Mouse (Mus musculus) stomach, embryonic 15.5 days (tissue): ENCODE measurements at regions not wholly inside any gene's neighbourhood (a gene's known extent, or its start where the extent isn't known, plus 50 kb on each side); places are given as distances from the start of the nearest gene placed in this dataset.

ENCODE experiments used
- ATAC-seq: fragments of 200-750 bp; cut with Nextera tagmentation; 2 replicates; pipeline ENCODE4 v1.8.0; 2017; ENCODE audit warnings: low read depth, moderate number of reproducible peaks, moderate TSS enrichment; ENCODE audit not compliant: insufficient read depth, low FRiP score
- H3K27ac ChIP-seq: fragments of 300-500 bp; sonication (generic); 2 replicates; pipeline ENCODE4 v1.5.1; 2015; ENCODE audit warnings: mild to moderate bottlenecking, inconsistent platforms
- H3K27me3 ChIP-seq: fragments of 300-500 bp; sonication (generic); replicated peaks from 2 replicates; pipeline ENCODE4 v1.6.1; 2015; ENCODE audit warnings: inconsistent platforms
- H3K36me3 ChIP-seq: fragments of 300-500 bp; sonication (generic); 2 replicates; pipeline ENCODE4 v1.6.1; 2015; ENCODE audit warnings: inconsistent platforms
- H3K4me1 ChIP-seq: fragments of 300-500 bp; sonication (generic); 2 replicates; pipeline ENCODE4 v1.6.1; 2015; ENCODE audit warnings: inconsistent platforms
- H3K4me2 ChIP-seq: fragments of 300-500 bp; sonication (generic); 2 replicates; pipeline ENCODE4 v1.6.1; 2015; ENCODE audit warnings: mild to moderate bottlenecking, inconsistent platforms
- H3K4me3 ChIP-seq: fragments of 300-500 bp; sonication (generic); replicated peaks from 2 replicates; pipeline ENCODE4 v1.5.1; 2015; ENCODE audit warnings: inconsistent platforms
- H3K9ac ChIP-seq: fragments of 300-500 bp; sonication (generic); 2 replicates; pipeline ENCODE4 v1.6.1; 2015; ENCODE audit warnings: inconsistent platforms
- H3K9me3 ChIP-seq: fragments of 300-500 bp; sonication (generic); 2 replicates; pipeline ENCODE4 v1.6.1; 2016; ENCODE audit warnings: inconsistent platforms
- WGBS: fragments of 180-500 bp; shearing (Covaris S2); methylation state at CpG from one replicate; pipeline ENCODE4 v1.1.7; 2015; 5-methylcytosine and 5-hydroxymethylcytosine counted together

GRCm38 (mm10) chr10:109479941-109480340 lies 469.2 kb upstream of the Syt1 start:
- Histone ChIP-seq H3K9me3 (no peaks in the 10 kb centered on the region), H3K4me2 (no peak overlapping the region), H3K4me3 (no peak overlapping the region), H3K27ac (no peak overlapping the region), H3K9ac (no peak overlapping the region), H3K4me1 (no peaks in the 10 kb centered on the region), H3K27me3 (no peaks in the 10 kb centered on the region), H3K36me3 (no peaks in the 10 kb centered on the region)
- 77% methylated on average over 5 of the region's 5 CpGs for WGBS
- ATAC-seq, result no peak

GRCm38 (mm10) chr10:109466516-109466915 lies 455.7 kb upstream of the Syt1 start:
- Histone ChIP-seq H3K27me3 (no peaks in the 10 kb centered on the region), H3K4me2 (no peak overlapping the region), H3K9ac (no peak overlapping the region), H3K36me3 (no peaks in the 10 kb centered on the region), H3K4me1 (no peaks in the 10 kb centered on the region), H3K27ac (no peak overlapping the region), H3K9me3 (no peaks in the 10 kb centered on the region), H3K4me3 (no peak overlapping the region)
- ATAC-seq, result no peak
- 72% methylated on average over 3 of the region's 3 CpGs for WGBS

- no peaks in the 10 kb centered on the region for H3K9me3 ChIP-seq
- no peak overlapping the region for H3K27ac ChIP-seq
- H3K36me3 ChIP-seq, result no peaks in the 10 kb centered on the region
- H3K27me3 ChIP-seq, result no peaks in the 10 kb centered on the region
- H3K4me2 ChIP-seq, result no peak overlapping the region
- no peak overlapping the region for H3K9ac ChIP-seq
- no peak for ATAC-seq
- 65% methylated on average over 4 of the region's 4 CpGs for WGBS
- no peak overlapping the region for H3K4me3 ChIP-seq
- no peaks in the 10 kb centered on the region for H3K4me1 ChIP-seq
Measured at GRCm38 (mm10) chr10:109431112-109431511, 420.3 kb upstream of the Syt1 start.

- 87% methylated on average over 3 of the region's 3 CpGs for WGBS
- no peak overlapping the region for H3K27ac ChIP-seq
Measured at GRCm38 (mm10) chr10:109427878-109428277, 417.1 kb upstream of the Syt1 start.

GRCm38 (mm10) chr10:109407011-109407410 lies 396.2 kb upstream of the Syt1 start:
- 26% methylated on average over 3 of the region's 3 CpGs for WGBS

More at GRCm38 (mm10) chr10:109427878-109428277, 417.1 kb upstream of the Syt1 start:
- Histone ChIP-seq H3K4me3 (no peak overlapping the region), H3K27me3 (no peaks in the 10 kb centered on the region), H3K4me1 (no peaks in the 10 kb centered on the region), H3K9ac (no peak overlapping the region), H3K9me3 (no peaks in the 10 kb centered on the region), H3K4me2 (no peak overlapping the region), H3K36me3 (no peaks in the 10 kb centered on the region)
- no peak for ATAC-seq

GRCm38 (mm10) chr10:109405116-109405685 lies 394.4 kb upstream of the Syt1 start:
- Histone ChIP-seq H3K36me3 (no peaks in the 10 kb centered on the region), H3K4me3 (no peak overlapping the region), H3K9me3 (no peaks in the 10 kb centered on the region), H3K27me3 (no peaks in the 10 kb centered on the region), H3K4me2 (no peak overlapping the region), H3K27ac (no peak overlapping the region), H3K4me1 (no peaks in the 10 kb centered on the region), H3K9ac (no peak overlapping the region)
- WGBS, result 73% methylated on average over 6 of the region's 6 CpGs
- ATAC-seq, result no peak

More at GRCm38 (mm10) chr10:109407011-109407410, 396.2 kb upstream of the Syt1 start:
- H3K4me3 ChIP-seq, result no peak overlapping the region
- H3K9me3 ChIP-seq, result no peaks in the 10 kb centered on the region
- no peak overlapping the region for H3K9ac ChIP-seq
- H3K4me2 ChIP-seq, result no peak overlapping the region
- ATAC-seq, result no peak
- H3K27ac ChIP-seq, result no peak overlapping the region
- no peaks in the 10 kb centered on the region for H3K27me3 ChIP-seq
- H3K36me3 ChIP-seq, result no peaks in the 10 kb centered on the region
- H3K4me1 ChIP-seq, result no peaks in the 10 kb centered on the region

- H3K4me2 ChIP-seq, result no peak overlapping the region
- no peak overlapping the region for H3K27ac ChIP-seq
- no peak overlapping the region for H3K9ac ChIP-seq
- H3K27me3 ChIP-seq, result no peaks in the 10 kb centered on the region
- H3K4me3 ChIP-seq, result no peak overlapping the region
- WGBS, result 65% methylated on average over 4 of the region's 4 CpGs
- H3K4me1 ChIP-seq, result no peaks in the 10 kb centered on the region
- ATAC-seq, result no peak
- no peaks in the 10 kb centered on the region for H3K36me3 ChIP-seq
- no peaks in the 10 kb centered on the region for H3K9me3 ChIP-seq
Measured at GRCm38 (mm10) chr10:109383758-109384157, 373.0 kb upstream of the Syt1 start.

- 83% methylated on average over 4 of the region's 4 CpGs for WGBS
- H3K4me1 ChIP-seq, result no peaks in the 10 kb centered on the region
- no peak overlapping the region for H3K9ac ChIP-seq
Measured at GRCm38 (mm10) chr10:109378846-109379245, 368.1 kb upstream of the Syt1 start.

GRCm38 (mm10) chr10:109360161-109360560 lies 349.4 kb upstream of the Syt1 start:
- H3K36me3 ChIP-seq, result no peaks in the 10 kb centered on the region
- no peaks in the 10 kb centered on the region for H3K4me1 ChIP-seq
- H3K4me3 ChIP-seq, result no peak overlapping the region
- ATAC-seq, result no peak
- 64% methylated on average over 1 of the region's 1 CpGs for WGBS
- no peaks in the 10 kb centered on the region for H3K9me3 ChIP-seq
- no peak overlapping the region for H3K27ac ChIP-seq
- no peaks in the 10 kb centered on the region for H3K27me3 ChIP-seq
- H3K9ac ChIP-seq, result no peak overlapping the region
- no peak overlapping the region for H3K4me2 ChIP-seq

More at GRCm38 (mm10) chr10:109378846-109379245, 368.1 kb upstream of the Syt1 start:
- no peaks in the 10 kb centered on the region for H3K36me3 ChIP-seq
- ATAC-seq, result no peak
- no peak overlapping the region for H3K4me2 ChIP-seq
- no peaks in the 10 kb centered on the region for H3K9me3 ChIP-seq
- H3K27ac ChIP-seq, result no peak overlapping the region
- no peaks in the 10 kb centered on the region for H3K27me3 ChIP-seq
- H3K4me3 ChIP-seq, result no peak overlapping the region

GRCm38 (mm10) chr10:109358812-109359211 lies 348.0 kb upstream of the Syt1 start:
- Histone ChIP-seq H3K36me3 (no peaks in the 10 kb centered on the region), H3K4me1 (no peaks in the 10 kb centered on the region), H3K27me3 (no peaks in the 10 kb centered on the region), H3K27ac (no peak overlapping the region), H3K4me3 (no peak overlapping the region), H3K4me2 (no peak overlapping the region), H3K9me3 (no peaks in the 10 kb centered on the region), H3K9ac (no peak overlapping the region)
- 0 out of 2 replicates have a peak, but pooled peaks have one; percentile 22 for ATAC-seq
- 61% methylated on average over 6 of the region's 6 CpGs for WGBS

- no peaks in the 10 kb centered on the region for H3K4me1 ChIP-seq
- no peak for ATAC-seq
- no peak overlapping the region for H3K27ac ChIP-seq
- H3K4me3 ChIP-seq, result no peak overlapping the region
- 78% methylated on average over 7 of the region's 7 CpGs for WGBS
- no peaks in the 10 kb centered on the region for H3K9me3 ChIP-seq
- H3K4me2 ChIP-seq, result no peak overlapping the region
- no peaks in the 10 kb centered on the region for H3K27me3 ChIP-seq
- H3K9ac ChIP-seq, result no peak overlapping the region
- no peaks in the 10 kb centered on the region for H3K36me3 ChIP-seq
Measured at GRCm38 (mm10) chr10:109332846-109333386, 322.1 kb upstream of the Syt1 start.

GRCm38 (mm10) chr10:109309286-109309685 lies 298.5 kb upstream of the Syt1 start:
- no peak overlapping the region for H3K27ac ChIP-seq
- no peak overlapping the region for H3K4me3 ChIP-seq
- no peaks in the 10 kb centered on the region for H3K36me3 ChIP-seq
- no peak for ATAC-seq
- H3K4me2 ChIP-seq, result no peak overlapping the region
- no peaks in the 10 kb centered on the region for H3K27me3 ChIP-seq
- no peaks in the 10 kb centered on the region for H3K9me3 ChIP-seq
- no peak overlapping the region for H3K9ac ChIP-seq
- 81% methylated on average over 6 of the region's 6 CpGs for WGBS
- H3K4me1 ChIP-seq, result no peaks in the 10 kb centered on the region

- Histone ChIP-seq H3K9me3 (no peaks in the 10 kb centered on the region), H3K27ac (no peak overlapping the region), H3K4me2 (no peak overlapping the region), H3K27me3 (no peaks in the 10 kb centered on the region), H3K36me3 (no peaks in the 10 kb centered on the region), H3K4me3 (no peak overlapping the region), H3K9ac (no peak overlapping the region), H3K4me1 (no peaks in the 10 kb centered on the region)
- no peak for ATAC-seq
- 77% methylated on average over 2 of the region's 2 CpGs for WGBS
Measured at GRCm38 (mm10) chr10:109300199-109300598, 289.4 kb upstream of the Syt1 start.
